Mouse (Mus musculus): Measurements from ENCODE around the gene Tmem238.

GRCm38 (mm10) chr7:4741151-4741550 lies 48.3 kb downstream of the Tmem238 start:
- no peak for TF ChIP-seq CTCF (conservative IDR thresholded peaks at IDR 0.05; ENCODE audit: low read length)
- no peak for TF ChIP-seq NANOG (IDR thresholded peaks at IDR 0.05; ENCODE audit: borderline replicate concordance, low read length)

Measured in E14TG2a.4 (cell line).